Mouse (Mus musculus): Measurements from ENCODE around the gene Gfpt1.
A peak's percentile ranks its signal among the peaks of the same experiment; 100 is the strongest.

The Gfpt1 gene

GRCm38 (mm10) chr6:87100297-87101020 lies 57.8 kb downstream of the Gfpt1 start:
- no peak for DNase-seq (ENCODE audit: low read depth)

- DNase-seq (ENCODE audit: low read depth), result peak; percentile 91
These were observed 58.8 kb downstream of the Gfpt1 start for GRCm38 (mm10) chr6:87101281-87101954.

GRCm38 (mm10) chr6:87101955-87102353 lies 59.3 kb downstream of the Gfpt1 start:
- no peak for DNase-seq (ENCODE audit: low read depth)

- DNase-seq (ENCODE audit: low read depth), result no peak
These were observed 59.8 kb downstream of the Gfpt1 start for GRCm38 (mm10) chr6:87102421-87102911.

- no peak for DNase-seq (ENCODE audit: low read depth)
These were observed 60.7 kb downstream of the Gfpt1 start for GRCm38 (mm10) chr6:87103314-87103713.

GRCm38 (mm10) chr6:87104123-87104796 lies 61.6 kb downstream of the Gfpt1 start, which contains the start of gene D6Ertd527e:
Gene D6Ertd527e (plus strand): TSS chr6:87104746.
- no peak for DNase-seq (ENCODE audit: low read depth)

- no peak for DNase-seq (ENCODE audit: low read depth)
These were observed 68.8 kb downstream of the Gfpt1 start for GRCm38 (mm10) chr6:87111493-87111892.

- DNase-seq (ENCODE audit: low read depth), result no peak
These were observed 69.5 kb downstream of the Gfpt1 start for GRCm38 (mm10) chr6:87112125-87112524.

- DNase-seq (ENCODE audit: low read depth), result no peak
These were observed 73.3 kb downstream of the Gfpt1 start for GRCm38 (mm10) chr6:87115981-87116380.

GRCm38 (mm10) chr6:87116596-87116995 lies 74.0 kb downstream of the Gfpt1 start:
- DNase-seq (ENCODE audit: low read depth), result no peak

- DNase-seq (ENCODE audit: low read depth), result peak; percentile 58
These were observed 76.6 kb downstream of the Gfpt1 start for GRCm38 (mm10) chr6:87119066-87119837.

GRCm38 (mm10) chr6:87119975-87120374 lies 77.3 kb downstream of the Gfpt1 start:
- DNase-seq (ENCODE audit: low read depth), result no peak

GRCm38 (mm10) chr6:87120661-87121060 lies 78.0 kb downstream of the Gfpt1 start:
- peak; percentile 43 for DNase-seq (ENCODE audit: low read depth)

- DNase-seq (ENCODE audit: low read depth), result no peak
These were observed 79.3 kb downstream of the Gfpt1 start for GRCm38 (mm10) chr6:87121961-87122360.

GRCm38 (mm10) chr6:87123406-87123805 lies 80.8 kb downstream of the Gfpt1 start:
- no peak for DNase-seq (ENCODE audit: low read depth)

GRCm38 (mm10) chr6:87123973-87124372 lies 81.3 kb downstream of the Gfpt1 start:
- no peak for DNase-seq (ENCODE audit: low read depth)

- DNase-seq (ENCODE audit: low read depth), result peak; percentile 25
These were observed 84.6 kb downstream of the Gfpt1 start for GRCm38 (mm10) chr6:87127049-87127753.

- peak; percentile 29 for DNase-seq (ENCODE audit: low read depth)
These were observed 87.2 kb downstream of the Gfpt1 start for GRCm38 (mm10) chr6:87129861-87130260.

- DNase-seq (ENCODE audit: low read depth), result no peak
These were observed 88.0 kb downstream of the Gfpt1 start for GRCm38 (mm10) chr6:87130628-87131027.

GRCm38 (mm10) chr6:87131078-87131477 lies 88.4 kb downstream of the Gfpt1 start:
- no peak for DNase-seq (ENCODE audit: low read depth)

GRCm38 (mm10) chr6:87133520-87133919 lies 90.9 kb downstream of the Gfpt1 start:
- DNase-seq (ENCODE audit: low read depth), result no peak

Measured in naive thymus-derived CD4-positive, alpha-beta T cell, adult 2 months (primary cell).